Mouse (Mus musculus): ENCODE measurements around the gene Rusc1. TPM values are rescaled to one million over a fixed set of nuclear protein-coding genes. Genes with fewer than 3 reads are reported as not detected.

Rusc1 gene
- total and polyA plus RNA-seq, 3 experiments, result 6.4 to 14.4 (median 13.6) TPM

GRCm38 (mm10) chr3:89043359-89043758 is 49.8 kb downstream of the Rusc1 start:
- no peaks in the 10 kb centered on the region for H3K27me3 ChIP-seq (ENCODE audit: insufficient read depth, low read length)
- H3K9me3 ChIP-seq (replicated peaks), result no peaks in the 10 kb centered on the region
- H3K4me3 ChIP-seq (ENCODE audit: low read depth, low read length), result no peak overlapping the region
- H3K4me1 ChIP-seq (ENCODE audit: insufficient read depth, low read depth, low read length), result no peaks in the 10 kb centered on the region; the same call in 1 of the 2 replicates
- peaks cover 89% of the 10 kb centered on the region for H3K36me3 ChIP-seq (replicated peaks)
- DNase-seq (ENCODE audit: low spot score), result no peak
- TF ChIP-seq CTCF (IDR thresholded peaks at IDR 0.05; ENCODE audit: low read depth, low read length) (no peak), TAL1 (conservative IDR thresholded peaks at IDR 0.05; ENCODE audit: low read depth, low read length) (no peak), GATA2 (IDR thresholded peaks at IDR 0.05; ENCODE audit: borderline replicate concordance, low read depth, low read length) (no peak), GATA1 (IDR thresholded peaks at IDR 0.05; ENCODE audit: borderline replicate concordance, low read length) (no peak), POLR2AphosphoS5 (IDR thresholded peaks at IDR 0.05; ENCODE audit: insufficient replicate concordance, low read depth, low read length) (no peak)
- no peak for ATAC-seq (ENCODE audit: extremely low read depth, insufficient number of reproducible peaks, low FRiP score, poor library complexity, severe bottlenecking)

Other genes starting within 250 kb of the Rusc1 start
Only the 20 nearest of the 21 such genes appear.
- 20.7 and 24.5 TPM in 2 replicates for gene Msto1, start 179.3 kb downstream of the Rusc1 start, total RNA-seq (2014; fragmentation: Nextera tagmentation)
- 39.0 and 40.8 TPM in 2 replicates for gene Msto1, start 179.3 kb downstream of the Rusc1 start, total RNA-seq (2017)
- 31.6 and 35.0 TPM in 2 replicates for gene Msto1, start 179.3 kb downstream of the Rusc1 start, polyA plus RNA-seq (2012)
- 67.0 and 69.0 TPM in 2 replicates for gene Ash1l, start 142.7 kb downstream of the Rusc1 start, total RNA-seq (2014; fragmentation: Nextera tagmentation)
- gene Ash1l, start 142.7 kb downstream of the Rusc1 start, total RNA-seq (2017), result 19.5 and 24.3 TPM in 2 replicates
- 2.7 and 3.7 TPM in 2 replicates for gene Ash1l, start 142.7 kb downstream of the Rusc1 start, polyA plus RNA-seq (2012)
- 77.9 and 106 TPM in 2 replicates for gene Dap3, start 142.1 kb downstream of the Rusc1 start, total RNA-seq (2014; fragmentation: Nextera tagmentation)
- gene Dap3, start 142.1 kb downstream of the Rusc1 start, total RNA-seq (2017), result 141 and 157 TPM in 2 replicates
- 99.4 and 157 TPM in 2 replicates for gene Dap3, start 142.1 kb downstream of the Rusc1 start, polyA plus RNA-seq (2012)
- not detected in 2 replicates for gene Gm43738, start 7.8 kb upstream of the Rusc1 start, total RNA-seq (2014; fragmentation: Nextera tagmentation)
- gene Gm43738, start 7.8 kb upstream of the Rusc1 start, total RNA-seq (2017), result not detected in 2 replicates
- gene Gm43738, start 7.8 kb upstream of the Rusc1 start, polyA plus RNA-seq (2012), result 1.6 and 4.3 TPM in 2 replicates
- gene Fdps, start 8.6 kb upstream of the Rusc1 start, total RNA-seq (2014; fragmentation: Nextera tagmentation), result 59.4 and 73.1 TPM in 2 replicates
- gene Fdps, start 8.6 kb upstream of the Rusc1 start, total RNA-seq (2017), result 481 and 571 TPM in 2 replicates
- 11.2 and 22.5 TPM in 2 replicates for gene Fdps, start 8.6 kb upstream of the Rusc1 start, polyA plus RNA-seq (2012)
- 36.9 and 51.2 TPM in 2 replicates for gene Pklr, start 42.8 kb upstream of the Rusc1 start, total RNA-seq (2014; fragmentation: Nextera tagmentation)
- gene Pklr, start 42.8 kb upstream of the Rusc1 start, total RNA-seq (2017), result 22.9 and 31.8 TPM in 2 replicates
- 37.7 and 80.3 TPM in 2 replicates for gene Pklr, start 42.8 kb upstream of the Rusc1 start, polyA plus RNA-seq (2012)
- gene Hcn3, start 66.9 kb upstream of the Rusc1 start, total RNA-seq (2014; fragmentation: Nextera tagmentation), result 0.53 TPM in 1 of 2 replicates, not detected in the other
- gene Hcn3, start 66.9 kb upstream of the Rusc1 start, total RNA-seq (2017), result 0.27 and 0.41 TPM in 2 replicates
- 0.85 and 1.0 TPM in 2 replicates for gene Hcn3, start 66.9 kb upstream of the Rusc1 start, polyA plus RNA-seq (2012)
- 130 and 131 TPM in 2 replicates for gene Clk2, start 71.5 kb upstream of the Rusc1 start, total RNA-seq (2014; fragmentation: Nextera tagmentation)
- gene Clk2, start 71.5 kb upstream of the Rusc1 start, total RNA-seq (2017), result 78.9 and 80.9 TPM in 2 replicates
- 72.3 and 73.3 TPM in 2 replicates for gene Clk2, start 71.5 kb upstream of the Rusc1 start, polyA plus RNA-seq (2012)
- 123 and 135 TPM in 2 replicates for gene Scamp3, start 84.2 kb upstream of the Rusc1 start, total RNA-seq (2014; fragmentation: Nextera tagmentation)
- 32.9 and 35.1 TPM in 2 replicates for gene Scamp3, start 84.2 kb upstream of the Rusc1 start, total RNA-seq (2017)
- 168 and 234 TPM in 2 replicates for gene Scamp3, start 84.2 kb upstream of the Rusc1 start, polyA plus RNA-seq (2012)
- 2.2 and 3.5 TPM in 2 replicates for gene Fam189b, start 89.8 kb upstream of the Rusc1 start, total RNA-seq (2014; fragmentation: Nextera tagmentation)
- 1.1 TPM in 2 replicates for gene Fam189b, start 89.8 kb upstream of the Rusc1 start, total RNA-seq (2017)
- gene Fam189b, start 89.8 kb upstream of the Rusc1 start, polyA plus RNA-seq (2012), result 11.9 and 14.8 TPM in 2 replicates
- 30.1 and 36.1 TPM in 2 replicates for gene Gba, start 109.6 kb upstream of the Rusc1 start, total RNA-seq (2014; fragmentation: Nextera tagmentation)
- 69.6 and 72.4 TPM in 2 replicates for gene Gba, start 109.6 kb upstream of the Rusc1 start, total RNA-seq (2017)
- 3.0 and 6.0 TPM in 2 replicates for gene Gba, start 109.6 kb upstream of the Rusc1 start, polyA plus RNA-seq (2012)
- 1.5 and 2.4 TPM in 2 replicates for gene Thbs3, start 121.9 kb upstream of the Rusc1 start, total RNA-seq (2014; fragmentation: Nextera tagmentation)
- 3.1 and 3.4 TPM in 2 replicates for gene Thbs3, start 121.9 kb upstream of the Rusc1 start, total RNA-seq (2017)
- gene Thbs3, start 121.9 kb upstream of the Rusc1 start, polyA plus RNA-seq (2012), result 0.49 and 0.67 TPM in 2 replicates
- gene Mtx1, start 133.8 kb upstream of the Rusc1 start, total RNA-seq (2014; fragmentation: Nextera tagmentation), result 42.6 and 54.5 TPM in 2 replicates
- gene Mtx1, start 133.8 kb upstream of the Rusc1 start, total RNA-seq (2017), result 82.5 and 100 TPM in 2 replicates
- 311 and 404 TPM in 2 replicates for gene Mtx1, start 133.8 kb upstream of the Rusc1 start, polyA plus RNA-seq (2012)
- 0.34 TPM in 1 of 2 replicates, not detected in the other for gene Muc1, start 135.7 kb upstream of the Rusc1 start, total RNA-seq (2014; fragmentation: Nextera tagmentation)
- 0.06 and 0.16 TPM in 2 replicates for gene Muc1, start 135.7 kb upstream of the Rusc1 start, total RNA-seq (2017)
- gene Muc1, start 135.7 kb upstream of the Rusc1 start, polyA plus RNA-seq (2012), result not detected in 2 replicates
- gene Krtcap2, start 152.7 kb upstream of the Rusc1 start, total RNA-seq (2014; fragmentation: Nextera tagmentation), result 105 and 132 TPM in 2 replicates
- 86.4 and 106 TPM in 2 replicates for gene Krtcap2, start 152.7 kb upstream of the Rusc1 start, total RNA-seq (2017)
- 145 and 167 TPM in 2 replicates for gene Krtcap2, start 152.7 kb upstream of the Rusc1 start, polyA plus RNA-seq (2012)
- 1.8 and 10.1 TPM in 2 replicates for gene Trim46, start 153.0 kb upstream of the Rusc1 start, total RNA-seq (2014; fragmentation: Nextera tagmentation)
- gene Trim46, start 153.0 kb upstream of the Rusc1 start, total RNA-seq (2017), result 0.64 and 0.76 TPM in 2 replicates
- gene Trim46, start 153.0 kb upstream of the Rusc1 start, polyA plus RNA-seq (2012), result 2.7 and 2.8 TPM in 2 replicates
- gene Dpm3, start 166.0 kb upstream of the Rusc1 start, total RNA-seq (2014; fragmentation: Nextera tagmentation), result 13.2 and 13.5 TPM in 2 replicates
- gene Dpm3, start 166.0 kb upstream of the Rusc1 start, total RNA-seq (2017), result 47.7 and 54.5 TPM in 2 replicates
- 178 and 207 TPM in 2 replicates for gene Dpm3, start 166.0 kb upstream of the Rusc1 start, polyA plus RNA-seq (2012)
- gene Slc50a1, start 177.3 kb upstream of the Rusc1 start, total RNA-seq (2014; fragmentation: Nextera tagmentation), result not detected in 2 replicates
- 0.66 TPM in 1 of 2 replicates, not detected in the other for gene Slc50a1, start 177.3 kb upstream of the Rusc1 start, total RNA-seq (2017)
- not detected in 2 replicates for gene Slc50a1, start 177.3 kb upstream of the Rusc1 start, polyA plus RNA-seq (2012)
- not detected in 2 replicates for gene Efna1, start 187.8 kb upstream of the Rusc1 start, total RNA-seq (2014; fragmentation: Nextera tagmentation)
- gene Efna1, start 187.8 kb upstream of the Rusc1 start, total RNA-seq (2017), result 0.05 and 0.12 TPM in 2 replicates
- gene Efna1, start 187.8 kb upstream of the Rusc1 start, polyA plus RNA-seq (2012), result not detected in 2 replicates
- gene Efna3, start 229.7 kb upstream of the Rusc1 start, total RNA-seq (2014; fragmentation: Nextera tagmentation), result not detected in 2 replicates
- gene Efna3, start 229.7 kb upstream of the Rusc1 start, total RNA-seq (2017), result 0.06 TPM in 1 of 2 replicates, not detected in the other
- not detected in 2 replicates for gene Efna3, start 229.7 kb upstream of the Rusc1 start, polyA plus RNA-seq (2012)

Data from G1E (cell line).